Mouse (Mus musculus) CH12.LX (cell line): Measurements from ENCODE around the gene Fev.

ENCODE experiments used
- CHD1 ChIP-seq: IDR thresholded peaks from 2 replicates; pipeline ENCODE4 v1.6.1; 2012; ENCODE audit warnings: low read depth, low read length, improper control_type of control experiment, inconsistent platforms
- CTCF ChIP-seq, 2 experiments: IDR thresholded peaks in 1 of 2; conservative IDR thresholded peaks in 1 of 2; 2 replicates each; pipeline ENCODE4 v1.5.1; 2011 to 2012; ENCODE audit warnings: low read depth in 2 of 2, low read length in 2 of 2, improper control_type of control experiment in 1 of 2, inconsistent platforms in 1 of 2, mild to moderate bottlenecking in 1 of 2, moderate library complexity in 1 of 2
- E2F4 ChIP-seq: IDR thresholded peaks from 2 replicates; pipeline ENCODE4 v1.6.1; 2011; ENCODE audit warnings: low read depth, low read length, improper control_type of control experiment; ENCODE audit not compliant: insufficient replicate concordance
- EP300 ChIP-seq: IDR thresholded peaks from 2 replicates; pipeline ENCODE4 v1.6.1; 2011; ENCODE audit warnings: low read length, improper control_type of control experiment
- HCFC1 ChIP-seq: IDR thresholded peaks from 2 replicates; pipeline ENCODE4 v1.6.1; 2012; ENCODE audit warnings: low read depth, mild to moderate bottlenecking, inconsistent platforms, low read length, improper control_type of control experiment
- JUND ChIP-seq: conservative IDR thresholded peaks from 2 replicates; pipeline ENCODE4 v1.6.1; 2011; ENCODE audit warnings: low read depth, low read length, improper control_type of control experiment
- KAT2A ChIP-seq: IDR thresholded peaks from 2 replicates; pipeline ENCODE4 v1.6.1; 2012; ENCODE audit warnings: low read length, improper control_type of control experiment, inconsistent platforms; ENCODE audit not compliant: insufficient replicate concordance
- POLR2A ChIP-seq: IDR thresholded peaks from 2 replicates; pipeline ENCODE4 v1.6.1; 2011; ENCODE audit warnings: low read depth, mild to moderate bottlenecking, improper control_type of control experiment, low read length
- SMC3 ChIP-seq: IDR thresholded peaks from 2 replicates; pipeline ENCODE4 v1.6.1; 2011; ENCODE audit warnings: low read depth, low read length, improper control_type of control experiment
- TCF12 ChIP-seq: IDR thresholded peaks from 2 replicates; pipeline ENCODE4 v1.6.1; 2014; ENCODE audit warnings: low read depth, mild to moderate bottlenecking, inconsistent platforms, low read length, improper control_type of control experiment
- USF1 ChIP-seq: IDR thresholded peaks from 2 replicates; pipeline ENCODE4 v1.6.1; 2014; ENCODE audit warnings: low read depth, mild to moderate bottlenecking, inconsistent platforms, low read length, improper control_type of control experiment

DNA sequence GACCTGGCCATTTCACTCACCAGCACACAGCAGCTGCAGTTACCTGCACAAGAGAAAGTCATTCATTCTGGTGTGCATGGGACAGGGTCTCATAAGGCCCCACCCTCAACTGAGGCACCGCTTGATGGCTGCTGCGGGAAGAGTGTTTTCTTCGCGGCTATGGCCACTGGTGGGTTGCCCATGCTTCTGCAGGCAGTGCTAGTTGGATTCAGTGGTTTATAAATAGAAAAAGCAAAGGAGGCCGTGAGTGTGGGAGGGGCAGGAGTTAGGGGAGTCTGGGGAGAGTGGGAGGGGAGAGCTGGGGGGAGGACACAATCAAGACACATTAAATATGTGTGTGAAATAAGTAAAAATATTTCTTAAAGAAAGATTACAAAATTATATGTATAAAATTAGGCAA is 42.1 kb downstream of the Fev start:
- TF ChIP-seq USF1 (no peak), CTCF (conservative IDR thresholded peaks at IDR 0.05 in 1 of 2, IDR thresholded peaks at IDR 0.05 in 1 of 2; ENCODE audit: low read depth in 2 of 2, low read length in 2 of 2) (no peak), CHD1 (no peak), EP300 (no peak), KAT2A (no peak), POLR2A (no peak), SMC3 (no peak), JUND (no peak), HCFC1 (no peak), E2F4 (no peak), TCF12 (no peak)
